Comparison of ENCODE assay signal across 9 mouse cellular contexts in the genomic region with DNA sequence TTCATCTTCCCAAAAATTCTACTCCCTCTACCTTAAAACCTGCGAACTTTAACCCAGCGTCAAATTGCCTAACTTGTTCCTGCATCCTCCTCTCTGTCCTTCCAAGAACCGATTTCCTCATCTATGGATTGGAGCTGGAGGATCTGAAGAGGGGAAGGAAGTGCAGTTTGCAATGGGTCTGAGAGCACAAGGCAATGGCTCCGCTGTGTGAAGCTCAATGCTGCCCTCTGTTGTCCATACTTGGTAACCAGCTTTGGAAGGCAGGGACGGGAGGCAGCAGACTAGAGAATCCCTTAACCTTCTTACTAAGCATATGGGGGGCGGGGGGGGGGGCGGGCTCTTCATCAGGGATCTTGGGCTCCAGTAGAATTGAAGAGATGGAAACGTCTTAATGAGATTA. TPM values are rescaled to one million over a fixed set of nuclear protein-coding genes. Genes with fewer than 3 reads are reported as not detected.
A peak's percentile ranks its signal among the peaks of the same experiment; 100 is the strongest.
DNase-seq lines count a peak whose midpoint lies in the region; ATAC-seq and TF ChIP-seq lines count a peak whose summit lies in the region.
"Had no signal": no experiment of that assay in that cellular context is flagged by ENCODE, and none has a peak within 500 bp of the region (broad histone marks: within the 10 kb centered on the region; RNA-seq: fewer than 3 reads in every experiment).

No protein-coding gene starts in this region.

- H3K4me1 ChIP-seq in bone marrow macrophage, adult 2 months (ENCODE audit: control insufficient read depth, insufficient read depth, low read length): no peaks in the 10 kb centered on the region
- 0 out of 2 replicates have a peak, but pooled peaks cover 3% of the 10 kb centered on the region for H3K4me1 ChIP-seq in embryonic facial prominence, embryonic 14.5 days (ENCODE audit: control insufficient read depth, insufficient read depth, low read length)
- peaks cover 10% of the 10 kb centered on the region for H3K4me1 ChIP-seq in hindbrain, embryonic 16.5 days (ENCODE audit: control insufficient read depth, insufficient read depth, low read depth, low read length)
- H3K4me1 ChIP-seq in midbrain, embryonic 11.5 days (ENCODE audit: control insufficient read depth, insufficient read depth, low read length): peaks cover 26% of the 10 kb centered on the region

- TF ChIP-seq CTCF in bone marrow macrophage, adult 2 months (IDR thresholded peaks at IDR 0.05; ENCODE audit: low read depth, low read length): peak; percentile 61; the same call in 1 of the 2 replicates

- WGBS in embryonic facial prominence, embryonic 14.5 days: 0% methylated on average over 8 of the region's 8 CpGs
- 0% methylated on average over 8 of the region's 8 CpGs for WGBS in hindbrain, embryonic 16.5 days
- WGBS in midbrain, embryonic 11.5 days: under 1% methylated on average over 8 of the region's 8 CpGs

- no peaks in the 10 kb centered on the region for H3K9me3 ChIP-seq in embryonic facial prominence, embryonic 14.5 days (ENCODE audit: control insufficient read depth, low read length)
- H3K9me3 ChIP-seq in hindbrain, embryonic 16.5 days (ENCODE audit: control insufficient read depth, low read length): no peaks in the 10 kb centered on the region
- no peaks in the 10 kb centered on the region for H3K9me3 ChIP-seq in midbrain, embryonic 11.5 days (ENCODE audit: control insufficient read depth, low read length)

- intact Hi-C loops in left cerebral cortex, postnatal 10 days (cut with DNase I): loop anchor here (1.0 to 5.0 kb wide), 2 partner anchors 76 to 248 kb away; no protein-coding TSS in a partner anchor

- H3K9ac ChIP-seq in embryonic facial prominence, embryonic 14.5 days (ENCODE audit: low read depth, low read length): no peak overlapping the region
- H3K9ac ChIP-seq in hindbrain, embryonic 16.5 days (ENCODE audit: low read depth, low read length): no peak overlapping the region
- H3K9ac ChIP-seq in midbrain, embryonic 11.5 days (ENCODE audit: low read length): no peak overlapping the region

- H3K36me3 ChIP-seq in embryonic facial prominence, embryonic 14.5 days (ENCODE audit: control insufficient read depth, insufficient read depth, low read length): no peaks in the 10 kb centered on the region
- H3K36me3 ChIP-seq in hindbrain, embryonic 16.5 days (ENCODE audit: control insufficient read depth, insufficient read depth, low read length): no peaks in the 10 kb centered on the region
- no peaks in the 10 kb centered on the region for H3K36me3 ChIP-seq in midbrain, embryonic 11.5 days (ENCODE audit: control insufficient read depth, insufficient read depth, low read length)

- peaks cover 72% of the 10 kb centered on the region for H3K27me3 ChIP-seq in embryonic facial prominence, embryonic 14.5 days (replicated peaks; ENCODE audit: control insufficient read depth, insufficient read depth, low read length)
- H3K27me3 ChIP-seq in hindbrain, embryonic 16.5 days (replicated peaks; ENCODE audit: control insufficient read depth, insufficient read depth, low read length): peaks cover 40% of the 10 kb centered on the region
- peaks cover 50% of the 10 kb centered on the region for H3K27me3 ChIP-seq in midbrain, embryonic 11.5 days (ENCODE audit: control insufficient read depth, insufficient read depth, low read length)

- DNase-seq in heart, adult 9 months (ENCODE audit: low spot score in 2 of 2): peak; percentile 24 to 35
- DNase-seq in heart, adult 11 months: no peak
- DNase-seq in embryonic facial prominence, embryonic 14.5 days (ENCODE audit: low spot score): peak; percentile 76
- peak; percentile 61 to 74 for DNase-seq in left cerebral cortex, postnatal 10 days (ENCODE audit: extremely low spot score in 1 of 2, low spot score in 2 of 2)
- peak; percentile 98 for DNase-seq in midbrain, embryonic 11.5 days (ENCODE audit: low spot score, missing footprints)
- peak; percentile 27 for DNase-seq in skeletal muscle tissue, adult 2 months (ENCODE audit: low read depth, low spot score)

- TF ChIP-seq POLR2A in bone marrow macrophage, adult 2 months (IDR thresholded peaks at IDR 0.05; ENCODE audit: borderline replicate concordance, low read depth, low read length): no peak

- peak; percentile 53; the same call in 1 of the 2 replicates for ATAC-seq in embryonic facial prominence, embryonic 14.5 days (ENCODE audit: low read depth)
- peak; percentile 71 for ATAC-seq in hindbrain, embryonic 16.5 days
- ATAC-seq in midbrain, embryonic 11.5 days (ENCODE audit: low FRiP score): peak; percentile 27; the same call in 1 of the 2 replicates

- no peak overlapping the region for H3K4me3 ChIP-seq in bone marrow macrophage, adult 2 months (ENCODE audit: insufficient read depth, low read length)
- H3K4me3 ChIP-seq in embryonic facial prominence, embryonic 14.5 days (ENCODE audit: low read depth, low read length): no peak overlapping the region
- H3K4me3 ChIP-seq in hindbrain, embryonic 16.5 days (ENCODE audit: low read length): no peak overlapping the region
- H3K4me3 ChIP-seq in midbrain, embryonic 11.5 days (ENCODE audit: low read depth, low read length): no peak overlapping the region

- H3K27ac ChIP-seq in bone marrow macrophage, adult 2 months (ENCODE audit: insufficient read depth, low read depth, low read length): no peak overlapping the region
- no peak overlapping the region for H3K27ac ChIP-seq in embryonic facial prominence, embryonic 14.5 days (replicated peaks; ENCODE audit: low read depth, low read length)
- no peak overlapping the region for H3K27ac ChIP-seq in hindbrain, embryonic 16.5 days (ENCODE audit: low read depth, low read length)
- no peak overlapping the region for H3K27ac ChIP-seq in midbrain, embryonic 11.5 days (ENCODE audit: low read depth, low read length)

- H3K4me2 ChIP-seq in embryonic facial prominence, embryonic 14.5 days (ENCODE audit: low read depth, low read length): no peak overlapping the region
- no peak overlapping the region for H3K4me2 ChIP-seq in hindbrain, embryonic 16.5 days (ENCODE audit: low read length)
- no peak overlapping the region for H3K4me2 ChIP-seq in midbrain, embryonic 11.5 days

RNA-seq across cellular contexts. Expression of gene Faah, which starts 37.0 kb away (rescaled TPM):
- not detected in 2 replicates for polyA plus RNA-seq in bone marrow macrophage, adult 2 months (2012; ENCODE audit: insufficient read depth, insufficient read length, missing spikeins)
- polyA plus RNA-seq in embryonic facial prominence, embryonic 14.5 days (2014; fragmentation: Nextera tagmentation; extraction: Ambion mirVana): 3.8 and 4.5 TPM in 2 replicates
- polyA plus RNA-seq in hindbrain, embryonic 16.5 days (2015; fragmentation: Nextera tagmentation; extraction: Ambion mirVana): 23.8 and 27.5 TPM in 2 replicates
- total RNA-seq in left cerebral cortex, postnatal 10 days (2021): 10 to 100 TPM; 70.6 to 70.8 TPM
- 1.8 TPM in 2 replicates for polyA plus RNA-seq in midbrain, embryonic 11.5 days (2014; fragmentation: Nextera tagmentation; extraction: Ambion mirVana)

RNA-seq across cellular contexts. Expression of gene Dmbx1, which starts 41.0 kb away (rescaled TPM):
- polyA plus RNA-seq in bone marrow macrophage, adult 2 months (2012; ENCODE audit: insufficient read depth, insufficient read length, missing spikeins): not detected in 2 replicates
- 0.26 and 0.58 TPM in 2 replicates for polyA plus RNA-seq in embryonic facial prominence, embryonic 14.5 days (2014; fragmentation: Nextera tagmentation; extraction: Ambion mirVana)
- 5.8 and 6.8 TPM in 2 replicates for polyA plus RNA-seq in hindbrain, embryonic 16.5 days (2015; fragmentation: Nextera tagmentation; extraction: Ambion mirVana)
- total RNA-seq in left cerebral cortex, postnatal 10 days (2021): under 1 TPM; 0.21 to 0.22 TPM
- 15.1 and 15.9 TPM in 2 replicates for polyA plus RNA-seq in midbrain, embryonic 11.5 days (2014; fragmentation: Nextera tagmentation; extraction: Ambion mirVana)
- total RNA-seq: adrenal gland, postnatal 4 days had no signal
